Mouse (Mus musculus) heart, embryonic 12.5 days (tissue): ENCODE measurements at regions not wholly inside any gene's neighbourhood (a gene's known extent, or its start where the extent isn't known, plus 50 kb on each side); places are given as distances from the start of the nearest gene placed in this dataset.
"Not testable (repeated sequence)": the region's sequence is repeated elsewhere in the genome, so short reads cannot be mapped to it uniquely, and the experiment has no call there.

ENCODE experiments used
- ATAC-seq: fragments of 200-750 bp; cut with Nextera tagmentation; 2 replicates; pipeline ENCODE4 v1.8.0; 2017; ENCODE audit warnings: moderate TSS enrichment, moderate library complexity; ENCODE audit not compliant: insufficient number of reproducible peaks, low FRiP score
- H3K27ac ChIP-seq: fragments of 300-500 bp; sonication (generic); 2 replicates; pipeline ENCODE4 v1.5.1; 2016; ENCODE audit warnings: mild to moderate bottlenecking, moderate library complexity; ENCODE audit not compliant: poor library complexity, severe bottlenecking
- H3K27me3 ChIP-seq: fragments of 300-500 bp; sonication (generic); replicated peaks from 2 replicates; pipeline ENCODE4 v1.6.1; 2016; ENCODE audit warnings: mild to moderate bottlenecking, moderate library complexity
- H3K36me3 ChIP-seq: fragments of 300-500 bp; sonication (generic); 2 replicates; pipeline ENCODE4 v1.6.1; 2016; ENCODE audit warnings: mild to moderate bottlenecking, moderate library complexity
- H3K4me1 ChIP-seq: fragments of 300-500 bp; sonication (generic); replicated peaks from 2 replicates; pipeline ENCODE4 v1.6.1; 2016; ENCODE audit warnings: mild to moderate bottlenecking
- H3K4me2 ChIP-seq: fragments of 300-500 bp; sonication (generic); 2 replicates; pipeline ENCODE4 v1.6.1; 2016; ENCODE audit warnings: mild to moderate bottlenecking, moderate library complexity
- H3K4me3 ChIP-seq: fragments of 300-500 bp; sonication (generic); 2 replicates; pipeline ENCODE4 v1.5.1; 2016; ENCODE audit warnings: mild to moderate bottlenecking
- H3K9ac ChIP-seq: fragments of 300-500 bp; sonication (generic); 2 replicates; pipeline ENCODE4 v1.6.1; 2016; ENCODE audit warnings: mild to moderate bottlenecking, moderate library complexity
- H3K9me3 ChIP-seq: fragments of 300-500 bp; sonication (generic); replicated peaks from 2 replicates; pipeline ENCODE4 v1.6.1; 2016; ENCODE audit warnings: mild to moderate bottlenecking, moderate library complexity
- WGBS: fragments of 180-500 bp; shearing (Covaris S2); methylation state at CpG from one replicate; pipeline ENCODE4 v1.1.7; 2016; 5-methylcytosine and 5-hydroxymethylcytosine counted together

DNA sequence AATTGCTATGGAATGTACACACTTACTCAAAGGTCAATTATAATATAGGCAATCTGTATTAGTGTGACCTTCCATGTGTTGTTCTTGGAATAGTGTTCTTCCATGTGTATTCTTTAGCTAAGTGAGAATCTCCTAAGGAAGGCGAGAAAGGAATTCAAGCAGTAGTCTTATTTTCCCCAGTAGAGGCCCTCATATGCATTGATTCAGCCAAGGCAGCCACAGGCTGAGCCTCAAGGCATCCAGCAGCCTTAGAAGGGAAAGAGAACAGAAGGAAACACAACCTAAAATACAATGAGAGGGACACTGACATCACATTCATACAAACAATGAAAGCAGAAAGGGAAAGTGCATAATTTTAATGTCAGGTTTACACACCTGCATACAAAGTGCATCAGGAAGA lies 541.4 kb upstream of the Got2 start:
- ATAC-seq: no peak
- no peaks in the 10 kb centered on the region for H3K36me3 ChIP-seq
- WGBS: 42% methylated on average over 1 of the region's 1 CpGs
- no peaks in the 10 kb centered on the region for H3K9me3 ChIP-seq
- H3K4me1 ChIP-seq: no peaks in the 10 kb centered on the region
- H3K4me3 ChIP-seq: no peak overlapping the region
- H3K9ac ChIP-seq: no peak overlapping the region
- no peak overlapping the region for H3K27ac ChIP-seq
- no peaks in the 10 kb centered on the region for H3K27me3 ChIP-seq
- H3K4me2 ChIP-seq: no peak overlapping the region

DNA sequence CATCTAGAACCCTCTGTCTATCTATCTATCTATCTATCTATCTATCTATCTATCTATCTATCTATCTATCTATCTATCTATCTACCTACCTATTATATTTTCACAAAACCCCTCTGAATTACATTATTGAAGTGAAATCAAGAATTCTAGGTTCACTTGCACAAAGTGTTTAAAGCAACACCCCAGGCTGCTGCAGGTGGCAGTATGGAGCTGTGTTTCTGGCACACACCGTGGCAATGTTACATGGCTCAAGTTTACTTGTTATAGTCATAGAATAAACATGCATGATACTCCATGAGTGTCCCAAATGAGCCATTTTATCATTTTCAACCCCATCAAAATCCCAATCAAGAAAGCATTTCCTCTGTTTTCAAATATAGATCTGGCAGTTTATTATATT lies 538.6 kb upstream of the Got2 start:
- Histone ChIP-seq H3K4me3 (no peak overlapping the region), H3K4me1 (no peaks in the 10 kb centered on the region), H3K27me3 (no peaks in the 10 kb centered on the region), H3K9me3 (no peaks in the 10 kb centered on the region), H3K4me2 (no peak overlapping the region), H3K36me3 (no peaks in the 10 kb centered on the region), H3K27ac (no peak overlapping the region), H3K9ac (no peak overlapping the region)
- 45% methylated on average over 1 of the region's 1 CpGs for WGBS
- ATAC-seq: no peak

DNA sequence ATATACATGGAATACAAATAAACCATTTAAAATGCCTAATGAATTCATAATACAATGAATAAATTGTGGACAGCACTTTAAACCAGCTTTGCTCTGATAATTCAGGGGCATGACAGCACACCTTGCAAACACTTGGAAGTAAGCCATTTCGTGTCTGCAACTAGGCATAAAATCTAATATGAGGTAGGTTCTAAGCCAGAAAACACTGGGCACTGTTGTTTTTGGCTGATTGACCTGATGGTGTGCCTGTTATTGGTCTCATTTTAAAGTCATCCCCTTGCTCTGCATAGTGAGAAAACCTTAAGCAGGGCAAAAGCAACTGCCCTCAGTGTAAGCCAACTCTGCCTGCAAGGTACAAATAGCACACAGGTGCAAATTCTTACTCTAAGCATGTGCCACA lies 521.3 kb upstream of the Got2 start:
- Histone ChIP-seq H3K4me3 (no peak overlapping the region), H3K9ac (no peak overlapping the region), H3K27me3 (no peaks in the 10 kb centered on the region), H3K36me3 (no peaks in the 10 kb centered on the region), H3K4me2 (no peak overlapping the region), H3K27ac (no peak overlapping the region), H3K4me1 (no peaks in the 10 kb centered on the region), H3K9me3 (no peaks in the 10 kb centered on the region)
- WGBS: 59% methylated on average over 1 of the region's 1 CpGs
- no peak for ATAC-seq

DNA sequence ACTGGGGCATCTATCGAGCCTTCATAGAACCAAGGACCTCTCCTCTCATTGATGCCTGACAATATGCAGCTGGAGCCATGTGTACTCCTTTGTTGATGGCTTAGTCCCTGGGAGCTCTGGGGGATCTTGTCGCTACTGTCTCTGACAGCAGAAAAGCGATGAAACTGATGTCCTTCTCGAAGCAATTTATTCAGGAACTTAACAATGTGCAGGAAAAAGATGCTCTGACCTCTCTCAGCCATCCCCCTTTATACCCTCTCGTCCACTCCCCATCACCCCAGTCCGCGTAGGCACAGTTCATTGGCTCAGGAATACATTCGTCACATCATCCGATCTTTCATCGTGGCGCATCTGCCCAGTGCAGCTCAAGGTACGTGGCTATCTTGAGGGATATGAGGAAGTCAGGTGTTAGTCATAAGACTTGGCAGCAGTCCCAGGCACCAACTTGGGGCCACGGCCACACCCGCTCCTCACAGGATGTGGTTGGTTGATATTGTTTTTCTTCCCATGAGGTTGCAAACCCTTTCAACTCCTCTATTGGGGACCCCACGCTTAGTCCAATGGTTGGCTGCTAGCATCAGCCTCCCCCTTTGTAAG lies 516.3 kb upstream of the Got2 start:
- Histone ChIP-seq H3K9me3 (no peaks in the 10 kb centered on the region), H3K4me3 (no peak overlapping the region), H3K36me3 (no peaks in the 10 kb centered on the region), H3K4me1 (no peaks in the 10 kb centered on the region), H3K9ac (no peak overlapping the region), H3K4me2 (no peak overlapping the region), H3K27ac (no peak overlapping the region), H3K27me3 (no peaks in the 10 kb centered on the region)
- WGBS: 85% methylated on average over 15 of the region's 15 CpGs
- no peak for ATAC-seq

DNA sequence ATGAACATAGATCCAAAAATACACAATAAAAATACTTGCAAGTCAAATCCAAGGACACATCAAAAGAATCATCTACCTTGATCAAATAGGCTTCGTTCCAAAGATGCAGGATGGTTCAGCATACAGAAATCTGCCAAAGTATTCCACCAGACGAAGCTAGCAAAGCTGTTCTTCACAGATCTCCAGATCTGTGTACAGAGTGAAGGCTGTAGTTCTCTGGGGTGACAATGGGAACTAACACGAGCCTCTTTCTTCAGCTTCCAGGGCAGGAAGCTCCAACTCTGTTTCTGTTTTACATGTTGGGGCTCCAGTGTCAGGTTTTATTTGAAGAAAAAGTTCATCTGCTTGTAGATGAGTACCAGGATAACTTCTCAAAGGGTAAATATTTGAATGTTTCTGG lies 515.3 kb upstream of the Got2 start:
- Histone ChIP-seq H3K36me3 (no peaks in the 10 kb centered on the region), H3K27me3 (no peaks in the 10 kb centered on the region), H3K9ac (no peak overlapping the region), H3K27ac (no peak overlapping the region), H3K4me2 (no peak overlapping the region), H3K9me3 (no peaks in the 10 kb centered on the region), H3K4me3 (no peak overlapping the region), H3K4me1 (no peaks in the 10 kb centered on the region)
- 59% methylated on average over 3 of the region's 3 CpGs for WGBS
- no peak for ATAC-seq

DNA sequence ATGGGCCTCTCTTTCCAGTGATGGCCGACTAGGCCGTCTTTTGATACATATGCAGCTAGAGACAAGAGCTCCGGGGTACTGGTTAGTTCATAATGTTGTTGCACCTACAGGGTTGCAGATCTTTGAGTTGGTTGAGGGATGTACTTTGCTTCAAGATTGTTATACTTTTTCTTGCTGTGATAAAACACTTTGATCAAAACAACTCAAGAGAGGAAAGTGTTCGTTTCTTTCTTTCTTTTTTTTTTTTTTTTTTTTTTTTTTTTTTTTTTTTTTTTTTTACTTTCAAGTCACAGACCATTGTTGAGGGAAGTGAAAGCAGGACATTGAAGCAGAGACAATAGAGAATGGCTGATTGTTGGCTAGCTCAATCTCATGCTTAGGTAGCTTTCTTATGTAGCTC lies 511.0 kb upstream of the Got2 start:
- WGBS: 86% methylated on average over 4 of the region's 4 CpGs
- H3K4me2 ChIP-seq, H3K36me3 ChIP-seq, H3K4me3 ChIP-seq, H3K27me3 ChIP-seq, H3K9ac ChIP-seq, H3K9me3 ChIP-seq, H3K27ac ChIP-seq, H3K4me1 ChIP-seq, ATAC-seq: not testable (repeated sequence)

DNA sequence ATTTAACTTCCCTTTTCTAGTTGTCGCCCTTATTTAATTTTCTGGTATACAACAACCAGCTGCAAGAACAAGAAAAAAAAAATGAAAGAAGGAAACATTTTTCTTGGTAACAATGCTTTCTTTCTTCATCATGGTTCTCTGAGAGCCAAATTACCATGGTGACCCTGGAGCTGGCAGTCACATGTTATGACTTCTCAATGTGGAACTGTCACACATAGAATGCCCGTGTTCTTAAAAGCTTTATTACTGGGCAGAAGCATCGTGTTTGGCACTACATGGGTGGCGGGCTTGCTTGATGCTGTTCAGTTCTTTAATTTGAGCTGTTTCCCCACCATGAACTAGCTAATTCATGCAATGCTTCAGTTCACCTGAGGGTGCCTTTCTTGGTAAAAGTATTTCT lies 504.7 kb upstream of the Got2 start:
- Histone ChIP-seq H3K27me3 (no peaks in the 10 kb centered on the region), H3K4me2 (no peak overlapping the region), H3K4me1 (no peaks in the 10 kb centered on the region), H3K9ac (no peak overlapping the region), H3K27ac (no peak overlapping the region), H3K36me3 (no peaks in the 10 kb centered on the region), H3K4me3 (no peak overlapping the region), H3K9me3 (no peaks in the 10 kb centered on the region)
- 76% methylated on average over 4 of the region's 4 CpGs for WGBS
- no peak for ATAC-seq

DNA sequence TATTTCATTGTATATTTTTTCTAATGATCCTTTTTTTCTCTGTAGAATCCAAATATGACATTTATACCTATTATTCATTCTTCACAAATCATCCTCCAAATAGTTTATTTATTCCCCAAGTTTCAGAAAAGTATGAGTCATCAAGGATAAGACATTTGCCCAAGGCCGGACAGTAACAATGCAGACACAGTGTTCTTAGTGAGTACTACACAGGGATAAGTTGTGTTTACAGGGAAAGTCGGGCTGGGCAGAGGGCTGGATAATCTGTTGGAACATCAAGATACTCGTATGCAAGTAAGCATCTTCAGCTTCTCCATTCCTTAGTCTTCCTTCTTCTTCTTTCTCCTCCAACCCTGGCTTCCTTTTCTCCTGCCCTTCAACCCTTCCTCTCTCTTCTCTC lies 500.9 kb upstream of the Got2 start:
- Histone ChIP-seq H3K9me3 (0 out of 2 replicates have a peak, but pooled peaks cover 5% of the 10 kb centered on the region), H3K4me3 (no peak overlapping the region), H3K4me2 (no peak overlapping the region), H3K36me3 (no peaks in the 10 kb centered on the region), H3K9ac (no peak overlapping the region), H3K27ac (no peak overlapping the region), H3K27me3 (no peaks in the 10 kb centered on the region), H3K4me1 (no peaks in the 10 kb centered on the region)
- ATAC-seq: no peak
- 64% methylated on average over 3 of the region's 3 CpGs for WGBS

DNA sequence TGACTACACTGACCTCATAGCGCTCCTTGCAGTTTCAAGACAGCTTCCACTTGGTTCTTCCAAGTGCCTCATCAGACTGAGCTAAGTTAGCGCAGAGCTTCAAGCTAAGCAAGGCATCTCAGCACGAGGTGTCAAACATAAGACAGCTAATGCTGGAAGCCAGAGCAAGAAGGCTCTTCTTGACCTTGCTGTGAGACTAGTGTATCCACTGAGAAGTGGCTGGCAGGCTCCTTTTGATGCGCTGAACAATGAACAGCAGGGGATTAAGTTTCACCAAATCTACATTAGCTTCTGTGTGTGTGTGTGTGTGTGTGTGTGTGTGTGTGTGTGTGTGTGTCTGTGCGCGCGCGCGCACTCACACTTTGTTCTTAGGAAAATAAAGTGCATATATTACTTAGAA lies 482.2 kb upstream of the Got2 start:
- no peak overlapping the region for H3K4me2 ChIP-seq
- no peaks in the 10 kb centered on the region for H3K9me3 ChIP-seq
- no peak overlapping the region for H3K27ac ChIP-seq
- ATAC-seq: no peak
- no peaks in the 10 kb centered on the region for H3K36me3 ChIP-seq
- H3K4me1 ChIP-seq: peaks cover 3% of the 10 kb centered on the region; the same call in 1 of the 2 replicates
- 89% methylated on average over 9 of the region's 9 CpGs for WGBS
- H3K27me3 ChIP-seq: no peaks in the 10 kb centered on the region
- H3K9ac ChIP-seq: no peak overlapping the region
- H3K4me3 ChIP-seq: no peak overlapping the region

DNA sequence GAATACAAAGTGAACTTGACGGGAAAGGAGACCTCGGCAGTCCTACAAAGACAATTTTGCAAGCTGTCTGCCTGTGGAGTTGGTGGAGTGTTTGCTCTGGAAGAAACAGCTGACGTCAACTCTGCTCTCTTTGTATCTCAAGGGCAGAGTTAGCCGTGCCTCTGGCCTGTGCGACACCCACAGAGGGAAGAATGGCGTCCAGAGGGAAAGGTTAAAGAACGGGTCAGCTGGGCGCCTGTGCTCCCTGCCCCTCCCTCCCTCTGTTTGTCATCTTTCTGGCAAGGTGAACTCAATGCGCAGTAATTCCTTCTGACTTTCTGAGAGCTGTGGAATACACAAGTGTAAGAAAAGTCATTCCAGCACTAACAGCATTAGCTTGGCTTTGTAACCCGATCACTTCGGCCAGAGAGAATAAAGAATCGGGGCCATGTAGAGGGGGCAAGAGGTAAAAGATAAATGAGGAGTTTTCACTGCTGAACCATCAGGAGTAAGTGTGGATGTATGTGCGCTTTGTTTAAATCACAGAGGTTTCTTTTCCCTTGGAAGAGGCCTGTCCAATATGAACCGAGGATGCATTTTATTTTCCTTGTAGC lies 474.6 kb upstream of the Got2 start:
- ATAC-seq: no peak

DNA sequence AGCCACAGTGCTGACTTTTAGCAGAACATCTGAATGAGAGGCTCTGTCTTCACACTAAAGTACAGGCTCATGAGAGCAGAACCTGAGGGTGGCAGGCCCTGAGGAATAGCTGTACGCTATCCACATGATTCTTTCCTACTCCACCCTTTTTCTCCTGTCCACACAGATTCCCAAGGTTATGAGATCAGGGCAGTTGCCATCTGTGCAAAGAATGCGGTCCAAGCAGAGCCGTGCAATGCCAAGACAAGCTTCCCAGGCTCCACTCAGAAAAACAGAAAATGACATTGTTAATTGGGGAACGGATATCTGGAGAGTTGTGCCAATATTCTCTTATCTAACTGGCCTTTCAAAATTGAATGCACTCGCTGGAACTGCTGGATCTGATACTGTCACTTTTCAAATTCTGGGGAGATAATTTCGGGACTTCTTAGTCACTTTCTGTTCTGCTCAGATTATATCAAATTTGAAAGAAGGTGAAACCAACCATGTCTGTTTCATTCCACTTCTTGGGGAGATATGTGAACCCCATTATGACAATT lies 462.3 kb upstream of the Got2 start:
- Histone ChIP-seq H3K4me1 (no peaks in the 10 kb centered on the region), H3K36me3 (no peaks in the 10 kb centered on the region), H3K4me2 (no peak overlapping the region), H3K9me3 (no peaks in the 10 kb centered on the region), H3K27me3 (no peaks in the 10 kb centered on the region), H3K9ac (no peak overlapping the region), H3K4me3 (no peak overlapping the region), H3K27ac (no peak overlapping the region)
- WGBS: 54% methylated on average over 6 of the region's 6 CpGs
- no peak for ATAC-seq

More for the DNA sequence above, 474.6 kb upstream of the Got2 start:
- H3K9ac ChIP-seq: no peak overlapping the region
- 0 out of 2 replicates have a peak, but pooled peaks cover 6% of the 10 kb centered on the region for H3K4me1 ChIP-seq
- H3K27me3 ChIP-seq: no peaks in the 10 kb centered on the region
- WGBS: 42% methylated on average over 14 of the region's 14 CpGs
- no peaks in the 10 kb centered on the region for H3K36me3 ChIP-seq
- no peaks in the 10 kb centered on the region for H3K9me3 ChIP-seq
- H3K4me3 ChIP-seq: no peak overlapping the region
- no peak overlapping the region for H3K4me2 ChIP-seq
- H3K27ac ChIP-seq: no peak overlapping the region

DNA sequence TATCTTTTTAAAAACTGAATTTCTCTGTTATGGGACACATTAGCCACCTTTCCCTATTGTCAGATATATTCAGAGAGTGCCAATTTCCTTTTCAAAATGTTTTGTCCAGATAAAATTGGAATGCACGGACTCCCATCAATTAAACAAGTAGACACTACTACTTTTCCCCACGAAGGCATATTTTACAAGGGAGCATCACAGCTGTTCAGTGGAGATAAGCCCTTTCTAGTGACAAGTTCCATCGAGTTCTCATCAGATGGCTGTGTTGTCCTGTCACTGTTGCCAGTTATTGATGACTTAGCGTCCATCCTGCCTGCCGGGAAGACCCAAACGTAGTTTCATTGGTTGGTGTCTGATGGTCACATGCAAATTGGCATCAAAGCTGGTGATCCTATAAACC lies 461.2 kb upstream of the Got2 start:
- Histone ChIP-seq H3K36me3 (no peaks in the 10 kb centered on the region), H3K9me3 (no peaks in the 10 kb centered on the region), H3K9ac (no peak overlapping the region), H3K4me3 (no peak overlapping the region), H3K4me2 (no peak overlapping the region), H3K27me3 (no peaks in the 10 kb centered on the region), H3K27ac (no peak overlapping the region), H3K4me1 (no peaks in the 10 kb centered on the region)
- no peak for ATAC-seq
- 61% methylated on average over 6 of the region's 6 CpGs for WGBS
